Mouse (Mus musculus) heart, adult 2 months (tissue): Measurements from ENCODE around the gene Map3k3.

Experiments
- CTCF ChIP-seq: fragments of 200-600 bp; IDR thresholded peaks from 2 replicates; pipeline ENCODE4 v1.8.1; 2022; ENCODE audit warnings: antibody characterized with exemption, mild to moderate bottlenecking, moderate library complexity
- EP300 ChIP-seq: fragments of 200-500 bp; IDR thresholded peaks from 2 replicates; pipeline ENCODE4 v1.6.1; 2011; ENCODE audit warnings: low read depth, low read length, control low read depth; ENCODE audit not compliant: insufficient read depth
- POLR2A ChIP-seq: fragments of 200-500 bp; IDR thresholded peaks from 2 replicates; pipeline ENCODE4 v1.6.1; 2011; ENCODE audit warnings: mild to moderate bottlenecking, low read depth, low read length, control low read depth; ENCODE audit not compliant: insufficient read depth

GRCm38 (mm10) chr11:106179711-106180448 lies 95.5 kb downstream of the Map3k3 start:
- TF ChIP-seq CTCF (no peak), EP300 (no peak), POLR2A (no peak)
